Mouse (Mus musculus) gastrocnemius, postnatal 25 days (tissue): Measurements from ENCODE around the gene Rpl10l. TPM values are rescaled to one million over a fixed set of nuclear protein-coding genes. Genes with fewer than 3 reads are reported as not detected.

Experiments used
- DNase-seq: peaks from one replicate; pipeline ENCODE4 v3.0.0; 2022
- long read RNA-seq, 2 experiments: library from polyadenylated mRNA; stranded (forward); transcript quantifications; one replicate each; pipeline ENCODE4 v2.0.0; 2021
- total RNA-seq, 2 experiments: library from RNA; stranded (reverse); gene quantifications; 1 replicate in 1 of 2; 2 replicates in 1 of 2; pipeline ENCODE4 v1.2.3; 2021

Gene Rpl10l
- total RNA-seq, result not detected
- long read RNA-seq, experiment 1, result 0 reads
- long read RNA-seq, experiment 2, result 0 reads

GRCm38 (mm10) chr12:66283991-66284622, at the start of gene Rpl10l:
TSS of gene Rpl10l (minus strand) at chr12:66284401.
- DNase-seq, result no peak

GRCm38 (mm10) chr12:66275890-66276289, 8.3 kb downstream of the Rpl10l start:
- DNase-seq, result no peak

GRCm38 (mm10) chr12:66245461-66246099, 38.6 kb downstream of the Rpl10l start:
- DNase-seq, result no peak

- no peak for DNase-seq
These were observed 50.0 kb downstream of the Rpl10l start for GRCm38 (mm10) chr12:66234158-66234557.
